22 mouse cellular contexts compared by ENCODE assay signal in the genomic region with DNA sequence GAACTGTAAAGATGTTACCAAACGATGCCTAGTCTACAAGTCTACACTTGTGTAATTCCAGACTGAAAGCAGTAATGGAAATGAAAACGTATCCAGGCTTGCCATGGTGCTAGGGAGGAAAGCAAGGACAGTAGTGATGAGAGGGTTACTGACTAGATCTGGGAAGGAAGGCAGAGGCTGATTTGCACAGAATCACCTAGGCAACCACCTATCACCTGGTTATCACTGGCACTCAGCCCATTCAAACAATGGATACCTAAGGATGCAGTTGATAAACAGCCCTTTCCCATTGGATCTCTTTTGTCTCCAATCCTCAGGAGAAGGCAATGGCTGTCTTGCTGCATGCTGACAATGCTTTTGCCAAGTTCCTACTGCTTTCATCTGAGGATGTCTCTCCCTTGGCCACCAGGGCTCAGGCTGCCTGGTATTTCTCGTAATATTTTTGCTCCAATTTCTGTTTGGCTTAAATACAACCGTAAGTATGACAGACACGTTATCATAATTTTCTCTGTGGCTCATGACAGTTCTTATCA.
DNase-seq lines count a peak whose midpoint lies in the region; ATAC-seq and TF ChIP-seq lines count a peak whose summit lies in the region.
"Had no signal": no experiment of that assay in that cellular context is flagged by ENCODE, and none has a peak within 500 bp of the region (broad histone marks: within the 10 kb centered on the region; RNA-seq: fewer than 3 reads in every experiment).

No protein-coding gene starts in this region.

- ATAC-seq in forebrain, postnatal 0 days, result peak; percentile 54
- no peak; the same call in 1 of the 2 replicates for ATAC-seq in midbrain, embryonic 14.5 days (ENCODE audit: low FRiP score, low TSS enrichment)
- no peak for ATAC-seq in midbrain, embryonic 11.5 days (ENCODE audit: low FRiP score)
- ATAC-seq: liver, embryonic 12.5 days had no signal

- no peak for TF ChIP-seq CTCF in forebrain, postnatal 0 days (IDR thresholded peaks at IDR 0.05; ENCODE audit: low read depth)

- H3K27ac ChIP-seq in forebrain, postnatal 0 days (ENCODE audit: low read depth, low read length), result no peak overlapping the region
- no peak overlapping the region for H3K27ac ChIP-seq in forebrain, embryonic 10.5 days
- H3K27ac ChIP-seq in midbrain, embryonic 14.5 days (replicated peaks; ENCODE audit: low read depth, low read length), result no peak overlapping the region
- H3K27ac ChIP-seq in midbrain, embryonic 11.5 days (ENCODE audit: low read depth, low read length), result no peak overlapping the region
- H3K27ac ChIP-seq: embryonic facial prominence, embryonic 13.5 days; gastrocnemius, adult 2 months; kidney, postnatal 0 days; limb, embryonic 13.5 days; liver, embryonic 12.5 days; neural tube, embryonic 15.5 days had no signal

- H3K9me3 ChIP-seq in forebrain, postnatal 0 days (ENCODE audit: low read length), result no peaks in the 10 kb centered on the region
- no peaks in the 10 kb centered on the region for H3K9me3 ChIP-seq in forebrain, embryonic 10.5 days
- H3K9me3 ChIP-seq in midbrain, embryonic 14.5 days (ENCODE audit: control insufficient read depth, low read length), result no peaks in the 10 kb centered on the region
- no peaks in the 10 kb centered on the region for H3K9me3 ChIP-seq in midbrain, embryonic 11.5 days (ENCODE audit: control insufficient read depth, low read length)
- H3K9me3 ChIP-seq: embryonic facial prominence, embryonic 13.5 days; limb, embryonic 13.5 days; liver, embryonic 12.5 days; neural tube, embryonic 15.5 days had no signal

- DNase-seq in cerebellum, adult 11-12 months, result peak; percentile 19
- DNase-seq in cerebellum, postnatal 4 days (ENCODE audit: low spot score in 2 of 2), result no peak
- peak; percentile 14 for DNase-seq in forebrain, postnatal 0 days
- DNase-seq in forebrain, embryonic 10.5 days (ENCODE audit: extremely low spot score, low spot score), result no peak
- peak; percentile 43 for DNase-seq in midbrain, embryonic 14.5 days
- DNase-seq in midbrain, embryonic 11.5 days (ENCODE audit: low spot score, missing footprints), result no peak
- no peak for DNase-seq in gastrocnemius, adult 18-20 months (ENCODE audit: low spot score)
- DNase-seq: adrenal gland, postnatal 14 days; embryo, embryonic 11 days; gastrocnemius, adult 2 months; heart, postnatal 4 days; kidney, adult 2 months; layer of hippocampus, adult 9-11 months; lung, adult 18-20 months; lung, postnatal 10 days; thymus, adult 18-20 months; thymus, postnatal 36 days had no signal

- no peaks in the 10 kb centered on the region for H3K27me3 ChIP-seq in forebrain, postnatal 0 days (ENCODE audit: insufficient read depth, low read length)
- no peaks in the 10 kb centered on the region for H3K27me3 ChIP-seq in forebrain, embryonic 10.5 days (ENCODE audit: poor library complexity, severe bottlenecking)
- H3K27me3 ChIP-seq in midbrain, embryonic 14.5 days (ENCODE audit: control insufficient read depth, insufficient read depth, low read length), result no peaks in the 10 kb centered on the region
- no peaks in the 10 kb centered on the region for H3K27me3 ChIP-seq in midbrain, embryonic 11.5 days (ENCODE audit: control insufficient read depth, insufficient read depth, low read length)
- H3K27me3 ChIP-seq: embryonic facial prominence, embryonic 13.5 days; limb, embryonic 13.5 days; liver, embryonic 12.5 days; neural tube, embryonic 15.5 days had no signal

- H3K4me2 ChIP-seq in forebrain, postnatal 0 days (ENCODE audit: low read depth), result no peak overlapping the region
- no peak overlapping the region for H3K4me2 ChIP-seq in midbrain, embryonic 14.5 days (ENCODE audit: low read length)
- no peak overlapping the region for H3K4me2 ChIP-seq in midbrain, embryonic 11.5 days
- H3K4me2 ChIP-seq: embryonic facial prominence, embryonic 13.5 days; limb, embryonic 13.5 days; liver, embryonic 12.5 days; neural tube, embryonic 15.5 days had no signal

- no peaks in the 10 kb centered on the region for H3K36me3 ChIP-seq in forebrain, postnatal 0 days (ENCODE audit: insufficient read depth)
- no peaks in the 10 kb centered on the region for H3K36me3 ChIP-seq in forebrain, embryonic 10.5 days (replicated peaks)
- no peaks in the 10 kb centered on the region for H3K36me3 ChIP-seq in midbrain, embryonic 14.5 days (ENCODE audit: control insufficient read depth, insufficient read depth, low read length)
- H3K36me3 ChIP-seq in midbrain, embryonic 11.5 days (ENCODE audit: control insufficient read depth, insufficient read depth, low read length), result no peaks in the 10 kb centered on the region
- H3K36me3 ChIP-seq: embryonic facial prominence, embryonic 13.5 days; limb, embryonic 13.5 days; liver, embryonic 12.5 days; neural tube, embryonic 15.5 days had no signal

- 80% methylated on average over 5 of the region's 5 CpGs for WGBS in forebrain, postnatal 0 days
- WGBS in forebrain, embryonic 10.5 days, result 91% methylated on average over 5 of the region's 5 CpGs
- WGBS in midbrain, embryonic 14.5 days, result 82% methylated on average over 5 of the region's 5 CpGs
- WGBS in midbrain, embryonic 11.5 days, result 83% methylated on average over 5 of the region's 5 CpGs

- no peak overlapping the region for H3K9ac ChIP-seq in forebrain, postnatal 0 days
- H3K9ac ChIP-seq in midbrain, embryonic 14.5 days (replicated peaks; ENCODE audit: low read length), result no peak overlapping the region
- no peak overlapping the region for H3K9ac ChIP-seq in midbrain, embryonic 11.5 days (ENCODE audit: low read length)
- H3K9ac ChIP-seq: embryonic facial prominence, embryonic 13.5 days; limb, embryonic 13.5 days; liver, embryonic 12.5 days; neural tube, embryonic 15.5 days had no signal

- H3K4me1 ChIP-seq in forebrain, postnatal 0 days (ENCODE audit: insufficient read depth), result no peaks in the 10 kb centered on the region
- H3K4me1 ChIP-seq in forebrain, embryonic 10.5 days, result no peaks in the 10 kb centered on the region
- H3K4me1 ChIP-seq in midbrain, embryonic 14.5 days (ENCODE audit: control insufficient read depth, insufficient read depth, low read length), result no peaks in the 10 kb centered on the region
- no peaks in the 10 kb centered on the region for H3K4me1 ChIP-seq in midbrain, embryonic 11.5 days (ENCODE audit: control insufficient read depth, insufficient read depth, low read length)
- H3K4me1 ChIP-seq: embryonic facial prominence, embryonic 13.5 days; limb, embryonic 13.5 days; liver, embryonic 12.5 days; neural tube, embryonic 15.5 days had no signal

- no peak overlapping the region for H3K4me3 ChIP-seq in forebrain, postnatal 0 days (ENCODE audit: low read depth, low read length)
- no peak overlapping the region for H3K4me3 ChIP-seq in forebrain, embryonic 10.5 days
- H3K4me3 ChIP-seq in midbrain, embryonic 14.5 days (replicated peaks; ENCODE audit: low read depth, low read length), result no peak overlapping the region
- no peak overlapping the region for H3K4me3 ChIP-seq in midbrain, embryonic 11.5 days (ENCODE audit: low read depth, low read length)
- H3K4me3 ChIP-seq: embryonic facial prominence, embryonic 13.5 days; gastrocnemius, adult 2 months; limb, embryonic 13.5 days; liver, embryonic 12.5 days; neural tube, embryonic 15.5 days had no signal

Comparison
In these comparisons a context has a peak if more than half of its experiments do, and no peak if none do; other contexts are left out.
1. DNase-seq: peak in cerebellum, adult 11-12 months (single experiment), forebrain, postnatal 0 days (single experiment) and midbrain, embryonic 14.5 days (single experiment); none in cerebellum, postnatal 4 days (0 of 2), forebrain, embryonic 10.5 days (single experiment), midbrain, embryonic 11.5 days (single experiment) and gastrocnemius, adult 18-20 months (single experiment).